Mouse (Mus musculus): Measurements from ENCODE around the gene Rph3al.

The Rph3al gene

DNA sequence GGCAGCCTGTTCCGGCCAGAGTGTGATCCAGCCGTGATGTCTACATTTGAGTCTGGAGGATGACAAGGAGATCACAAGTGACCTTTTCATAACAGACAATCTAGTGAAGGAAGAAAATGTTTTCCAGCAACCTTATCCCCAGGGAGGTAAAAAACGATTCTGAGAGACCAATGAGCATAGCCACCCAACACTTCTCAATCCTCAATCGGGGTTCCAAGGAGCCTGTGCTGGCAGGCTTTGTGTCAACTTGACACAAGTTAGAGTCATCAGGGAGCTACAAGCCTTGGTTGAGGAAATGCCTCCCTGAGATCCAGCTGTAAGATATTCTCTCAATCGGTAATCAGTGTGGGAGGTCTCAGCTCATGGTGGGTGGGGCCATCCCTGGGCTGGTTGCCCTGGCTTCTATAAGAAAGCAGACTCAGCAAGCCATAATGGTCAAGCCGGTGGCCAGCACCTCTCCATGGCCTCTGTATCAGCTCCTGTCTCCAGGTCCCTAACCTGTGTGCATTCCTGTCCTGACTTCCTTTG lies at the start of gene Rph3al:
Rph3al (minus strand) TSS at position 51 of the 528 bp plus-strand sequence.
- DNase-seq: no peak

DNA sequence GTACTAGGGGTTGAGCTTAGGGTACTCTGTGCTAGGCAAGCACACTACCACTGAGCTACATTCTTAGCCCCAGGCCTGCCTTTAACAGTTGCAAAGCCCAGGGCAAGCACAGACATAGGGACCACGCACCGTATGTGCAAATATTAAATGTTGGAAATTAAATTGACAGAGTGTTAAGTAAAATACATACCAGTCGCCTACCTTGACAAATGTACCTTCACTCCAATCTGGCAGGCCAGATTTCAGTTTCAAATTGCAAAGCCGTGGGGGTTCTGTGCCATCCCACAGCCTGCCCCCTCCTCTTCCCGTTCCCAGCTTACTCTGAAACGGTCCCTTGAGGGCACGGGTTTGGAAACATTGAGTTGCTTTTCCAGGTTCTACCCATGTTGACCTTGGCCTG lies 47.7 kb upstream of the Rph3al start:
- DNase-seq: no peak

DNA sequence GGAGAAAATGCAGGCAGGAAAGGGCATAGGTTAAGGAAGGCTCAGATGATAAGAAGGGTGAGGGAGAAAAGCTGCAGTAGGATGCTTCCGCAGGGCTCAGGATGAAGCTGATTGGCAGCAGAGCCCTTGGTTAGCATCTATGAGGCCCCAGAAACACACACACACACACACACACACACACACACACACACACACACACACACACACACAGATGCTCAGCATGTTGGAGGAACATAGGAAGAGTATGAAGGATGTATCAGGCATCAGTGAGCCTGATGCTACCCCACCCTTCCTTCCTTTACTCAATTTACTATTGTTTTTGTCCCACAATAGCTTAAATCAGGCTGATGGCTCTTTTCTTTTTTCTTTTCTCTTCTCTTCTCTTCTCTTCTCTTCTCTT lies 46.4 kb upstream of the Rph3al start:
- DNase-seq: no peak

DNA sequence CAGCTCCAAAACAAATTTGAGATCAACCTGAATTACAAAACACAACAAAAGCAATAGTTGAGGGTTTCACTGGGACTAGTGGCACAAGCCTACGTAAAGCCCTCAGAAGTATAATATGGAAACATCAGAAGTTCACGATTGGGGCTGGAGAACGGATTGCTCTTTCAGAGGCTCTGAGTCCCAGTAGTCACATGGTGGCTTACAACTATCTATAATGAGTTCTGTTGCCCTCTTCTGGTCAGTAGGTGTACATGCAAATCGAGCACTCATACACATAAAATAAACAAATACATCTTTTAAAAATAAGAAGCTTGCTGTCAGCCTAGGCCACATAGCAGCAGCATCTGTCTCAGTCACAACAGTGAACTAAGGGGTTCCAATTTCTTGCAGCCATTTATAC lies 45.0 kb upstream of the Rph3al start:
- DNase-seq: no peak

DNA sequence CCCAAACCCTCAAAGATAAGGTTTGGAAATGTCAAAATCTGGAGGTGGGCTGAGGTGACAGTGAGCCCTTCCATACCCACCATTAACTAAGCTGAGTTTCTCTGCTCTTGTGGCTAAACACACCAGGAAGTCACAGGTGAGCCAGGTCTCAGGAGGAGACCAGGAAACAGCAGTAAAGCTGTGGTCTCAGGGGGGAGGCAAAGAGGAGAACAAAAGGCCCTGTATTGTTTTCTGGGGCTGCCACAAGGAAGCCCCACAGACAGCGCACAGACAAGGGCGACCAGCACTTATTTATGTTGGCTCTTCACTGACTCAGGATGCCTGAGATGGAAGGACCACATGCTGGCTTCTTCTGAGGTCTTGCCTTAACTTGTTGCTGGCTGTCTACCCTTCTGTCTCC lies 42.2 kb upstream of the Rph3al start:
- no peak for DNase-seq

DNA sequence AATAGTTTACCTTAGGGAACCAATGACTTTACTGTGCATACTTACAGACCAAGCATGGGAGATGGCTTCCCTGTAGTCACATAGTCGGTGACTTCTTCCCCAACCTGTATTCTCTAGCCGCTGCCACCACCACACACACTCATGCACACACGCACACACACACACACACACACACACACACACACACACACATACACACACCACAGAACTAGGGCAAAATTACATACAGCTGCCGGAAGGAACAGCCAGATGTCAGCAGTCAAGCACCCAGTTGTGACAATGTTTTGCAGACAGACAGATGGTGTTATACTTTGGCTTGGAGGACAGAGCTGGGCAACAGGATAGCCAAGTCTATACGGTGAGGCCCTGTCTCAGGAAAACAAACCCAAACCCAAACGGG lies 39.8 kb upstream of the Rph3al start:
- no peak for DNase-seq

DNA sequence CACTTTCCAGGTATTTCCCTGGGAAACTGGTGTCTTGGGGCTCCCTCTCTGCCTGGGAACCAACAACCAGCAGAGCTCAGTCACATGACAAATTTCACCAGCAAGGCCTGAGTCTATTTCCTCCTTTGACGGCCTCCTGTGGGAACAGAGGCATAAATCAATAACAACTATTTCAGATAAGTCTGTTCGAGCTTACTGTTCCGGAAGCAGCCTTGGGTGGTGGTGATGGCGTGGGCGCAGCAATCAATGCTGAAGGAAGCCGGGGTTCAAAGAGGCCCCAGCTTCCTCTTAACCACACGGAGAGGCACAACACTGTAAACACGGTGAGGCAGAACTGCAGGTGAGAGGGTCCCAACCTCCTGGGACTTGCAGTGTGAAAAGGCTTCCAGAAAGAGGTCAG lies 38.5 kb upstream of the Rph3al start:
- DNase-seq: no peak

DNA sequence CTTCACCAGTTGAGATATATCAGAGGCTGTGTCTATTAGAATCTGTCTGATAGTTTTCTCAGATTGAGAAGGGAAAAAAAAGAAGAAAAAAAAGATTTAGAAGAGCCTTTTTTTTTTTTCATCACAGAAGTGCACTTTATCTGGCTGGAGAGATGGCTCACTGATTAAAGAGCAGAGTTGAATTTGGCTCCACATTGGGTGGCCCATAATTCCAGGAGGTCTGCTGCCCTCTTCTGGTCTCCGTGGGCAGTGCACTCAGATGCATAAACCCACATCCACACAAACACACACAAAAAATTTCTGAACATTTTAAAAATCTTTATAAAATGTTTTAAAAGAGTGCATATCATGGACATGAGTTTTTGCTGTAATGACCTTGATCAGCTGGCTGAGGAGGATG lies 35.8 kb upstream of the Rph3al start:
- DNase-seq: no peak

DNA sequence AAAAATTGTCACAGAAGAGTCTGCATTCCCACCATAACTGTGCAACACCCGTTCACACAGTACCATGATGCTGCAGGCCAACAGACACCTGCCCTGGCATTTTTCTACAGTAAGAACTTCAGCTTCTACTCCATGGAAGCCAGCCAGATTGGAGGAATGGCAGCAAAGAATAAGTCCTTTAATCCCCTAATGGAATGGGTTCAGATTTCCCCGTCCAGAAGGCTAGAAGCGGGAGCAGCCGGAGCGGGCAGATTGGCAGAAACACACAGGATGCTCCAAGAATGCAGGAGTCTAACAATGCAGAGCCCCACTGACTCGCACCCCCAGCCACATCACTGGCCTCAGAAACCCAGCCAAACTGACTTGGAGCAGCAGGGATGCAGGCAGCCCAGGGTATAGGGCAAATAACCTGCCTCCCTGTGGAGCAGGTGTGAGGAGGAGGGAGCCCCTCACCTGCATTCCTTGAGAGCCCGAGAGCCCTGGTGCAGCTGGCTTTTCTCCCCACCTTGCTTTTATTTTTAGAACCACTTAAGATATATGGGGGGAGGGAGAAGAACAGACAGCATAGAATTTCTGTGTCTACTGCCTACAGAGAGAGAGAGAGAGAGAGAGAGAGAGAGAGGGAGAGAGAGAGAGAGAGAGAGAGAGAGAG lies 34.8 kb upstream of the Rph3al start:
- no peak for DNase-seq

DNA sequence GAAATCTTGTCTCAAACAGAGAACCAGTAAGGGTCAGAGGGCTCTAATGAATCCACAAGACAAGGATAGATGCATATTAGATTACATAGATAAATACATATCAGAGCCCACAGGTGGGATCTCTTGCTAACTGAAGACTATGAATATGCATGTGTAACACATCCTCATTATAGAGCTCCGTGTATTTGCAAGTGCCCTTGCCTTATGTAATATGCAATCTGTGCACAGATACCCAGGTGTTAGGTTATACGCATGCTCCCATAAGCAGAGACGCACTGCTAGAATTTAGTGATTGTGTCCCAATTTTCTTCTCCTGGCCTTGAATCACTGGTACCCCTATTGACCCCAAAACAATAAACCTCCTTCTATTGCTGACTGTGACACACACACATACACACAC lies 34.0 kb upstream of the Rph3al start:
- no peak for DNase-seq

DNA sequence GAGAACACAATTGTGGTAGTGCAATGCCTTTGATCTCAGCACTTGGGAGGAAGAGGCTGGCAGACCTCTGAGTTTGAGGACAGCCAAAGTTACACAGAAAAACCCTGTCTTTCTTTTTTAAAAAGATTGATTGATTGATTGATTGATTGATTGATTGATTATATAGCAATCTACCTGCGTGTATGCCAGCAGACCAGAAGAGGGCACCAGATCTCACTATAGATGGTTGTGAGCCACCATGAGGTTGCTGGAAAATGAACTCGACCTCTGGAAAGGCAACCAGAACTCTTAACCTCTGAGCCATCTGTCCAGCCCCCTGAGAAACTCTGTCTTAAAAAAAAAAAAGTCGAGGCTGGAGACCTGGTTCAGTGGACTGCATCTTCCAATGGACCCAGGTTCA lies 32.4 kb upstream of the Rph3al start:
- no peak for DNase-seq

DNA sequence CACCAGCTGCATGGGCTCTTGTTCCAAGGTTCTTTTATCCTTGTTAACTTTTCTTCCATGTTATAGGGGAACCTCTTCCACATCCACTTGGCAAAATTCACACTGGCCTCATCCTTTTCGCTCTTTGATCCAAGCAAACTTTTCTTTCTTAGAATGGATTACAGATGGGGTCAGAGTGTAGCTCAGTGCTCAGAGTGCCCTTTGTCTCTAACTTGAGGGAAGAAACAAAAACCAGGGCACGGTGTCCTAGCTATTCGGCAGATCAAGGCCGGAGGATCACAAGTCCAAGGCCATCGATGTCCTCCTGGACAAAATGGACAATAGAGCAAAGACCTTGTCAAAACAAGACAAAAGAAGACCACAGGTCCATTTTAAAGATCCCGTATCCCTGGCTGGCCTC lies 30.5 kb upstream of the Rph3al start:
- no peak for DNase-seq

DNA sequence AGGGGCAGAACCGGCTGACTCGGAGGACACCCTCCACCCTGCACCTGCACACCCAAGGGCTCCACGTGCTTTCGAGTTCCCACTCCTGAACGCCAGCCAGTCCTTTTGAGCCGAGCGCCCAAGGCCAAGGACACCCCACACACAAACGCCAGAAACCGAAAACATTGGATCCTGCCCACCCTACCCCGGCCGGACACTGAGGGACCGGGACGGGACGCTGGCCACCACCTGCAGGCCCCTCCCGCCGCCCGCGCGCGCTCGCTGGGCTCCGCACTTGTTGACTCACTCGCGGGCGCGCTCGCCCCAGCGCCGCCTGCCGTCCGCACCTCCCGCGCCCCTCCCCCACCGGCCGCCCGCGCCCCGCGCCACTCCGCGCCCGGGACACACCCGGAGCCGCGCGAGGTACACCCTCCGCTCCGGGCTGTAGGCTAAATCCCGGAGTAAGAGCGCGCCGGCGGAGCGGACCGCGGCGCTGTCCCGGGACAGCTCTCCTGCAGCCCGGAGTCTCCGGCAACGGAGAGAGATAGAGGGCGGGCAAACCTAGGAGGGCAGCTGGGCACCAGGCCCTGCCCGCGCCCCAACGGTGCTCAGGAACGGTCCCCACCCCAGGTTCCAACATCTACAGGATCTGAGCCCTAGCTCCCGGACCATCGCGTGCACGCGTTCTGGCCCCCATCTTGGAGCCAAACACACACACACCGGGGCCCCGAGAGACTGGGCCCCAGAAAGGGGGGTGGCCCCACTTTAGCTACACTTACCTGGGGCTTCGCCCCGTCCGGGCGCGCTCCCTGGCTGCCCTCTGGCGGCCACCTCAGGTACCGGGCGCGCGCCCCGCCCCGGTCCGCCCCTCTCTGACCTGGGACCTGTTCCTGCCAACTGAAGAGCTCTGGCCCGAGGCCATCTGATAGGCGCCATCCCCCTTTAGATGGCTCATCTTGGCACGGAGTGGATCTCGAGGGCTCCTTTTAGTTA lies 28.5 kb upstream of the Rph3al start:
- DNase-seq: peak; percentile 73

DNA sequence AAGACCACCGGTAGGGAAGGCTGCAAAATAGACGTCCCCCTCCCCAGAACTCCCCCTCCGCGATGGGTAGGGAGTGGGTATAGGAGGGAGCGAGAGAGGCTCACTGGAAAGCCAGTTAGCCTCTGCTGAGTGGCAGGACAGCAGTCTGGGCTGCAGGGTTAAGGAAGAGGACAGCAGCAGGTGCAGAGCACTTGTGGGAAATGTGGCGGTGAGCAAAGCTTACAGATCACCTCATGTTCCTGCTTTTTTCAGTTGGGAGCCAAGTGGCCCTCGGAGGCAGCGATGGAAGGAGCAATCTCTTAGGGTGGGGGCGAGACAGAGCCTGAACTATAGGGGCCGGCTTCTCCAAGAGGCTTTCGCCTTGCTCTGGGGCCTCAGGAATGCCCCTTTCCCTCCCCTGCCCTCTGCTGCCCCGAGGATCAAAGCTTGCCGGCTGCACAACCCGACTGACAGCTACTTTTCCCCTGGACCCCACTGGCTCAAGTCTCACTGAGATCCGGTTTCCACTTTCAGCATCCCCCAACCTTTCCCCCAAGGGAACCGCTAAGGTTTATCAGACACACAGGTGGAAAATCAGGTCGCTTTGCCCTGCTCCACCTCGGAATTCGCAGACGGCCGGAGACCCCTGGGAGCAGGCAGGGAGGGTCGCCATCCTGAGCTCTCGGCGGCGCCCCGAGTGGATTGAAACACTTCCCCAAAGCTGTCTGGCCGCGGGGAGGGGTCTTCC lies 27.6 kb upstream of the Rph3al start:
- no peak for DNase-seq

DNA sequence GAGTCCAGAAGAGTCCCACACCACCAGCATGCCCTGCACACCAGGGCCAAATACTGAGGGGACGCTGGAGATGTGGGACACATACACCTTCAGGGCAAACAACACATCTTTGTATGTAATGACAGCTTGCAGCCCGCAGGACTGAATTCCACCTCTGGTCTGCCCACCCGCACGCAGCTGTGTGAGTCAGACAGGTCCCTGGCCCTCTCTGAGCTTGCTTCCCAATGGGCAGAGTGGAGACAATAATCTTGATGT lies 26.2 kb upstream of the Rph3al start:
- DNase-seq: no peak

DNA sequence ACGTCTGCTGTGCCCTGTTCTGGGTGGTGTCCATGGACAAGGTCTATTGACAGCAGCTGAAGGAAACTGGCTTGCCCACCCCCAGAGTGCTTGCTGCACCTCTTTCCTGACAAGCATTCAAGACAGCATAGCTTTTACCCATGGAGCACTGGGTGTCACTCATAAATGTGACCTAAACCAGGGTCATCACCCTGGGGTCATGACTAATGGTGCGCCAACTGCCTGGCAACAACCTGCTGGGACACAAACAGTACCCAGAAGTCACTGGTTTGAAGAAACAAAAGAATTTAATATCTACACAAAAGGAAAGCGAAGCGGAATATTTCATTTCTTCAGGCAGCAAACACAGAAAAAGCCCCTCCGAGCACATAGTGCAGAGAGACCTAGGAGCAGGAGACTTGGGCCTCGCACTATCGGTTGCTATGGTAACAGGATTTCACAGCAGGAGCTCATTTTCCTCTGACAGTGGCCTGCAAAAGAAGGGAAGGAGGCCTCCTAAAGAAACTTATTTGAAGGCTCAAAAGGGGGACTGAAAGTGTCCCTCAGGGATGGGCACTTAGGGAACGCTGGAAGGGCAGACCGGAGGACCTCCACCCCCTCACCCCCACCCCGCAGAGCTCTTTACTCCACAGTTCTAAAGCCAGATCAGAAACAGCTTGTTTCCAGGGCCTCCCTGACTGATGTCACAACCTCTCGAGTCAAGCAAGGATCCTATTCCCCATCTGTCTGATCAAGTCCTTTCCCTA lies 25.7 kb upstream of the Rph3al start:
- DNase-seq: no peak

DNA sequence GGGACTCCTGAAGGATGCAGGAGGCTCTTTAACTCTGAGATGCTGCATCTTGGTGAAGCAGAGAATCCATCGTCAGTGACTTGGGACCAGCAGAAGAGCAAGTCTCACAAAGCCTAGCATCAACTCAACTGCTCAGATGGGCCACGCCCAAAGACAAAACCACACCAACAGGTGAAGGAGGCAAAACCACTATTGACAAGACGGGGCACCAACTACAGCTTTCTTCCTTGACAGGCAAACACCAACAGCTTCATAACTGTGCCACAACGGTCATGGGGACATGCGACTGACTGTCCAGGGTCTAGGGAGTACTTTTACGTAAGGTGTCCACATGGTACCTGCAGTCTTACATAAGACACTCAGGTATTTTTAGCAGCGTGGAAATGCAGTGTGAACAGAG lies 23.6 kb upstream of the Rph3al start:
- no peak for DNase-seq

DNA sequence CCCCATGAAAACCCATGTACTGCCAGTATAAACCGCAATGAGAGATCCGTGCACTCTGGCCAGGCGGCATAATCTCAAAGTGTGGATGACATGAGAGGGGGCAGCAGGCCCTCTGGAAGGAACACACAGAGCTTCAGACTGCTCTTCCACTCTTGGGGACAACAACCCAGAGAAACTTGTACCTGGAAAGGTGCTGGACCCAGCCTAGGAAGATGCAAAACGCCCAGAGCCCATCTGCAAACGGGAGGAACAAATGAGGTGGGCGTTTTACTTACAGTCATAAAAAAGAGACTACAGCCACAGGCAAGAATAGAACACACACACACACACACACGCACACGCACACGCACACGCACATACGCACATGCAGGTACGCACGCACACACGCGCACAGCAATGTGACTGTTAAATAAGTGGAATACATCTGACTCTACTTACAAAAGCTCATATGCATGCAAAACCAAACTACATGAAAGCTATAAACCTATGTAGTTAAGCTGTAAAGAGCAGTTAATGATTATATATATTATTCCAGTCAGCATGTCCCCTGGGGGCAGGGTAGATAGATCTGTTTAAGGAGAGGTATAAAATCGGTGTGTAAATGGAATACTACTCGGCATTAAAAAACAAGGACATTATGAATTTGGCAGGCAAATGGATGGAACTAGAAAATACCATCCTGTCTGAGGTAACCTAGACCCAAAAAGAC lies 19.0 kb upstream of the Rph3al start:
- no peak for DNase-seq

DNA sequence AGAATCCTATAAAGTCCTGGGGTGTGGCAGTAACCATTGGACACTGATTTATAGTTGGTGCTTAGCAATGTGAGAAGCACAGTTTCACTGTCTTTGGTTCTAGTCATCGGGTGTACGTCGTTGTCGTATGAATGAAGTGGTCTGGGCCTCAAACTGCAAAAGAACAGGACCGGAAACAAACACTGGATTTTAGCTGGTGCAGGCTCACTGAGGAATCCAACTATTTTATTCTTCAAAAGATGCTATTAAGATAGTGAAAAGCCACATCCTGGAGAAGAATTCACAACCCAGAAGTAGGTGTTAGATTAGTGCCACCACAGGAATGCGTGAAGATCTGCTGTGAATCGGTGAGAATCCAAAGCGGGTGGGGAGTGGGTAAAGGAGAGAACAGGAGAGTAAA lies 18.4 kb upstream of the Rph3al start:
- no peak for DNase-seq

DNA sequence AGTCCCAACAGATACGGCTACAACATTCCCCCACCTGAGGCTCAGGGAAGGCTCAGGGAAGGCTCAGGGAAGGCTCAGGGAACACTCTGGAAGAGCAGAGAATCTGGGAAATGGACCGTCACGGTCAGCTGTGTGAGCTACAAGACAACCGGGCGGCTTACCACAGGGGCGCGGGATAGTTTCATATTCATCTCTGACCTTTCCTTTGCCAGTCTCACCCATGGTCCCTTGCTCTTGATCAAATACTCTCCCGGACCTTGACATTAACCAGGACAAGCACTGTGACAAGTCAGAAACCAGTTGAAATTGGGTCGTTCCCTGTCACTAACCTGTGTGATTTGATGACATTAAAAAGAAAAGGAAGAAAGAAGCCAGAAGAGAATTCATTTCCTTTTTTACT lies 16.7 kb upstream of the Rph3al start:
- DNase-seq: no peak

DNA sequence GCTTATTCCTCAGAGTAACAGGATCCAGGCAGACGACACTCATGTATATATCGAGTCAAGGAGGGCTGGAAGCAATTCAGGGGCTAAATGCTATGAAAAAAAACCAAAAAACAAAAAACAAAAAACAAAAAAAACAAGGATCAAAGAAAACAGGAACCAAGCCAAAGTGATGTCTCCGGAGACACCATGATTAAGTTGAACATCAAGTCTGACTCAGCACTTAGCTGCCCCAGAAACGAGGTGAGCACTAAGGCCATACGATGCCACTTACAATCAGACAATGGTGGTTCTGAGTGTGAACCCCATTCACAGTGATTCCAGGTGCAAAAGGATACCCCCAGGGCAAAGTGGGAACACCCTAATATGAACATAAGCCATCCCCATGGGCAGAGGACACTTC lies 13.7 kb upstream of the Rph3al start:
- no peak for DNase-seq

DNA sequence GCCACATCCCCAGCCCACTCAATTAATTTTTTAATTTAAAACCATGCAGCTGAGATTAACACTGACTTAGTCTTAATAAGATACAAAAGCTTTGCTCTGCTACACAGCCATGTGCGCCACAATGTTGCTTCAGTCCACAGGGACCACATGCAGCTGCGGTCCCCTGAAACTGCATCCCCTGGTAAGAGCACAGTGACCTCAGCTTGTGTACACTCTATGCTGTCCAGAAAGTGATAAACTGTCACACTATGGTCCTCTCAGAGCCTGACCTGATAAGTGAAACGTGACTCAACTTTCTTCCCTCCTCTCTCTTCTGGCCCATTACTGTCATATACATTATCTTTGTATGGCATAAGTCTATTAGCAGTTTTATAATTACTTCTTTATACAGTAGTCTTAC lies 12.2 kb upstream of the Rph3al start:
- no peak for DNase-seq
